Mouse (Mus musculus) large intestine, adult 2 months (tissue): ENCODE results near the gene Olfr341. TPM values are rescaled to one million over a fixed set of nuclear protein-coding genes. Genes with fewer than 3 reads are reported as not detected.

Experiments used
- DNase-seq: peaks from one replicate; pipeline ENCODE4 v3.0.0-alpha.2; 2012; ENCODE audit warnings: low read depth, low spot score
- WGBS: fragments of 180-500 bp; shearing (Covaris S2); methylation state at CpG from one replicate; pipeline ENCODE4 v1.1.7; 2018; 5-methylcytosine and 5-hydroxymethylcytosine counted together
- polyA plus RNA-seq: library from polyadenylated mRNA; depleted of rRNA; stranded (reverse); fragments of >200 nt; gene quantifications from 2 replicates; pipeline ENCODE4 v1.2.3, GENCODE M21; 2012; rRNA removed

The Olfr341 gene
- not detected in 2 replicates for polyA plus RNA-seq

DNA sequence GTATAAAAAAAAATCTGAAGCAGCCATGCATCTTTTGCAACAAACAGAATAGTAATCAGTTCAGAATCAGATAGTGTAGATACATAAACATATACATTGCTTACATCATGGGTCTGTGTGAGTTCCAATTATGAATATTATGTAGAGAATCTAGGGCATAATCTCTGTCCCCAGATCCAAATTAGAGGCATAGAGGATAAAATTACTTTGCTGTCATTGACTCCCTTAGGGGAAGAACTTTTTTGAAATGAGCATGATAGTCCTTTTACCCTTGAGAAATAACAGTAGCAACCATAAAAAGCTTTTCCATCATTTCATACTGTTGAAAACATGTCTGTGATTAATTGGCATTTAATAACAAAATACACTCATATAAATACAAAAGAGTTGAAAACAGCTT lies at the start of gene Olfr341:
Gene Olfr341 (minus strand): TSS at position 101 of the 400 bp plus-strand sequence.
- DNase-seq = no peak

DNA sequence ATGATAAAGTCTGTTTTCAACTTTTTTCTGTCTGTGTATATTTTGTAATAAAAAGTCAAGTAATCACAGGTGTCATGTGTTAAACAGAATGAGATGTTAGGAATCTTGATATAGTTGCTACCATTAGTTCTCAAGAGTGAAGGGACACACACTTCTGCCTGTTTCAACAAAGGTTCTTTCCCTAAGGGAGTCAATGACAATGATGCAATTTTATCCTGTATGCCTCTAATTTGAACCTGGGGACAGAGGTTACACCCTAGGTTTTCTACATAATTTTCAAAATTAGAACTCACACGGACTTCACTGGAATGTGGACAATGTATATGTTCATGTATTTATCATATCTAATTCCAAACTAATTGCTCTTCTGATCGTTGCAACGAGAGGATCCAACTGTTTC lies 42.4 kb upstream of the Olfr341 start, which contains the start of gene Olfr342:
Gene Olfr342 (plus strand): TSS at position 301 of the 400 bp plus-strand sequence.
- WGBS = 63% methylated on average over 3 of the region's 3 CpGs
- no peak for DNase-seq

DNA sequence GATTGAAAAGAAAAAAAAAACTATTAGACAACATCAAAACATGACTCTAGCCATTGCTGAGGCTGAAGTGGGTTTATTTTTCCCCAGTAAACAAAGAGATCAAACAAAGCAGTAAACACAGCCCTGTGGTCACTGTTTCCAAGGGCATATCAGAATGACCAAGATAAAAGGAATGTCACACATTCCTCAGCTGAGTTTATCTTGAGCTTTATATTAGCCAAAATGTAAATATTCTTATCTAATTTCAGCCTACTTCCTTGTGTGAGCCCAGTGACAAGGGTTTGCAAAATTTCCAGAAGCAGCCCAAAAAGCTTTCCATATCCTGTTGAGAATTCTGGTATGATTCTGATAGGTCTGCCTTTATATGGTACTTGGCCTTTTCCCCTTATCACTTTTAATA lies 8.6 kb downstream of the Olfr341 start:
- DNase-seq = no peak

DNA sequence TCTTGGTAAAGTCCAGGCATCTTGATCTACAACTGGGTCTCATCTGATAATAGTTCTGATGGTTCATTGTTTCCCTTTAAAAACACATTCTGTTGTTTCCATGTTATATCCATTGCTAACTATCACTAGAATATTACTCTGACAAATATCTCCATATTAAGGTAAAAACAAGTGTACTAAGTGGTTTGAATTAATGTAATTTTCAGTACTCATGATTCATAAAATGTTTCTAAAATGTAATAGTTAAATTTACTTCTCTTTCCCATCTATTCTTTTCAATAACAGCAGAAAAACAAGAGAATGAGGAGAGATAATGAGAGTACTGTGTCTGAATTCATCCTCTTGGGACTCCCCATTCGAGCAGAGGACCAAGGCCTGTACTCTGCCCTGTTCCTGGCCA lies 30.0 kb downstream of the Olfr341 start, which contains the start of gene Olfr340:
Gene Olfr340 (plus strand): TSS at position 301 of the 400 bp plus-strand sequence.
- 46% methylated on average over 1 of the region's 1 CpGs for whole genome bisulfite sequencing
- no peak for DNase-seq

Other genes starting within 250 kb of the Olfr341 start
- gene Olfr338, start 108.9 kb downstream of the Olfr341 start, polyA plus RNA-seq = not detected in 2 replicates
- not detected in 2 replicates for gene Olfr339, start 63.5 kb downstream of the Olfr341 start, polyA plus RNA-seq
- not detected in 2 replicates for gene Olfr340, start 29.9 kb downstream of the Olfr341 start, polyA plus RNA-seq
- not detected in 2 replicates for gene Olfr342, start 42.5 kb upstream of the Olfr341 start, polyA plus RNA-seq
- gene Olfr344, start 84.2 kb upstream of the Olfr341 start, polyA plus RNA-seq = not detected in 2 replicates
- gene Olfr345, start 157.6 kb upstream of the Olfr341 start, polyA plus RNA-seq = not detected in 2 replicates
- not detected in 2 replicates for gene Olfr346, start 203.3 kb upstream of the Olfr341 start, polyA plus RNA-seq
- gene Olfr347, start 249.4 kb upstream of the Olfr341 start, polyA plus RNA-seq = not detected in 2 replicates